Mouse (Mus musculus) intestine, postnatal 0 days (tissue): ENCODE data around the gene Ppid. TPM values are rescaled to one million over a fixed set of nuclear protein-coding genes. Genes with fewer than 3 reads are reported as not detected.
A peak's percentile ranks its signal among the peaks of the same experiment; 100 is the strongest.

Experiments
- ATAC-seq: fragments of 200-750 bp; cut with Nextera tagmentation; 2 replicates; pipeline ENCODE4 v1.8.0; 2017; ENCODE audit warnings: mild to moderate bottlenecking, moderate TSS enrichment, moderate library complexity
- H3K27ac ChIP-seq: fragments of 300-500 bp; sonication (generic); 2 replicates; pipeline ENCODE4 v1.5.1; 2014; ENCODE audit warnings: mild to moderate bottlenecking, low read depth, low read length, moderate library complexity
- H3K27me3 ChIP-seq: fragments of 300-500 bp; sonication (generic); replicated peaks from 2 replicates; pipeline ENCODE4 v1.6.1; 2014; ENCODE audit warnings: low read length, mixed read lengths; ENCODE audit not compliant: control insufficient read depth, insufficient read depth
- H3K36me3 ChIP-seq: fragments of 300-500 bp; sonication (generic); 2 replicates; pipeline ENCODE4 v1.6.1; 2014; ENCODE audit warnings: mild to moderate bottlenecking, moderate library complexity; ENCODE audit not compliant: control insufficient read depth, insufficient read depth
- H3K4me1 ChIP-seq: fragments of 300-500 bp; sonication (generic); replicated peaks from 2 replicates; pipeline ENCODE4 v1.6.1; 2014; ENCODE audit warnings: antibody characterized with exemption, low read length, mixed read lengths; ENCODE audit not compliant: control insufficient read depth, insufficient read depth
- H3K4me2 ChIP-seq: fragments of 300-500 bp; sonication (generic); replicated peaks from 2 replicates; pipeline ENCODE4 v1.6.1; 2014; ENCODE audit warnings: low read depth, mild to moderate bottlenecking, moderate library complexity
- H3K4me3 ChIP-seq: fragments of 300-500 bp; sonication (generic); 2 replicates; pipeline ENCODE4 v1.5.1; 2014; ENCODE audit warnings: low read depth, low read length
- H3K9ac ChIP-seq: fragments of 300-500 bp; sonication (generic); 2 replicates; pipeline ENCODE4 v1.6.1; 2014; ENCODE audit warnings: mild to moderate bottlenecking, low read depth, low read length
- H3K9me3 ChIP-seq: fragments of 300-500 bp; sonication (generic); 2 replicates; pipeline ENCODE4 v1.6.1; 2016; ENCODE audit warnings: mixed run types; ENCODE audit not compliant: control insufficient read depth
- CTCF ChIP-seq: sonication (generic); IDR thresholded peaks from 2 replicates; pipeline ENCODE4 v1.5.1; 2016; ENCODE audit warnings: low read depth, mild to moderate bottlenecking, control low read depth, antibody characterized with exemption, moderate library complexity
- WGBS: fragments of 180-500 bp; shearing (Covaris S2); extraction: QIAGEN DNeasy Blood & Tissue Kit; methylation state at CpG from one replicate; pipeline ENCODE4 v1.1.7; 2014; 5-methylcytosine and 5-hydroxymethylcytosine counted together
- polyA plus RNA-seq: library from polyadenylated mRNA; unstranded; fragments of >200 nt; fragmentation: Nextera tagmentation; extraction: Ambion mirVana; gene quantifications from 2 replicates; pipeline ENCODE4 v1.2.1, GENCODE M21; 2015

Ppid gene
- polyA plus RNA-seq, result 28.7 and 30.7 TPM in 2 replicates

GRCm38 (mm10) chr3:79590863-79591792 is at the start of gene Ppid:
TSS of gene Ppid (plus strand) at chr3:79591342.
- Histone ChIP-seq H3K27ac (peak within 1 kb of the TSS; percentile 86), H3K36me3 (peaks cover 13% of the 10 kb centered on the region), H3K4me3 (peak within 1 kb of the TSS; percentile 93), H3K4me1 (no peaks in the 10 kb centered on the region), H3K9ac (peak within 1 kb of the TSS; percentile 87), H3K27me3 (no peaks in the 10 kb centered on the region), H3K4me2 (peak within 1 kb of the TSS; percentile 68), H3K9me3 (no peaks in the 10 kb centered on the region)
- WGBS, result 3% methylated on average over 63 of the region's 63 CpGs
- peak; percentile 43 for TF ChIP-seq CTCF
- peak; percentile 82 for ATAC-seq

GRCm38 (mm10) chr3:79542585-79542984 is 48.6 kb upstream of the Ppid start:
- 17% methylated on average over 6 of the region's 6 CpGs for WGBS
- TF ChIP-seq CTCF, result peak; percentile 36
- Histone ChIP-seq H3K4me3 (no peak overlapping the region), H3K9ac (no peak overlapping the region), H3K27me3 (no peaks in the 10 kb centered on the region), H3K4me1 (0 out of 2 replicates have a peak, but pooled peaks cover 5% of the 10 kb centered on the region), H3K36me3 (no peaks in the 10 kb centered on the region; the same call in 1 of the 2 replicates), H3K27ac (no peak overlapping the region), H3K9me3 (no peaks in the 10 kb centered on the region), H3K4me2 (no peak overlapping the region)
- peak; percentile 92 for ATAC-seq

GRCm38 (mm10) chr3:79548681-79549437 is 42.3 kb upstream of the Ppid start:
- H3K9me3 ChIP-seq, result no peaks in the 10 kb centered on the region
- no peak overlapping the region for H3K4me3 ChIP-seq
- no peak overlapping the region for H3K9ac ChIP-seq
- no peaks in the 10 kb centered on the region for H3K27me3 ChIP-seq
- no peaks in the 10 kb centered on the region; the same call in 1 of the 2 replicates for H3K36me3 ChIP-seq
- H3K4me1 ChIP-seq, result no peaks in the 10 kb centered on the region
- no peak for ATAC-seq
- TF ChIP-seq CTCF, result no peak
- no peak overlapping the region for H3K27ac ChIP-seq
- WGBS, result 71% methylated on average over 17 of the region's 17 CpGs
- H3K4me2 ChIP-seq, result no peak overlapping the region

GRCm38 (mm10) chr3:79549751-79550393 is 41.3 kb upstream of the Ppid start:
- H3K4me3 ChIP-seq, result no peak overlapping the region
- H3K9ac ChIP-seq, result no peak overlapping the region
- H3K4me1 ChIP-seq, result no peaks in the 10 kb centered on the region
- H3K9me3 ChIP-seq, result no peaks in the 10 kb centered on the region
- ATAC-seq, result no peak
- no peaks in the 10 kb centered on the region for H3K27me3 ChIP-seq
- H3K4me2 ChIP-seq, result no peak overlapping the region
- no peak overlapping the region for H3K27ac ChIP-seq
- 91% methylated on average over 8 of the region's 8 CpGs for WGBS
- no peaks in the 10 kb centered on the region; the same call in 1 of the 2 replicates for H3K36me3 ChIP-seq
- TF ChIP-seq CTCF, result no peak

- Histone ChIP-seq H3K4me1 (no peaks in the 10 kb centered on the region), H3K4me3 (no peak overlapping the region), H3K27me3 (no peaks in the 10 kb centered on the region), H3K27ac (no peak overlapping the region), H3K4me2 (no peak overlapping the region), H3K36me3 (no peaks in the 10 kb centered on the region), H3K9me3 (no peaks in the 10 kb centered on the region), H3K9ac (no peak overlapping the region)
- WGBS, result 73% methylated on average over 10 of the region's 10 CpGs
- TF ChIP-seq CTCF, result no peak
- ATAC-seq, result no peak
Measured at GRCm38 (mm10) chr3:79551826-79552552, 39.2 kb upstream of the Ppid start.
